Mouse (Mus musculus) hindbrain, embryonic 16.5 days (tissue): ENCODE measurements around the gene Rapgef3. TPM values are rescaled to one million over a fixed set of nuclear protein-coding genes. Genes with fewer than 3 reads are reported as not detected.

Experiments
- ATAC-seq: fragments of 200-750 bp; cut with Nextera tagmentation; 2 replicates; pipeline ENCODE4 v1.8.0; 2017; ENCODE audit warnings: moderate TSS enrichment, moderate library complexity
- H3K27ac ChIP-seq: fragments of 300-500 bp; sonication (generic); 2 replicates; pipeline ENCODE4 v1.5.1; 2014; ENCODE audit warnings: low read depth, mild to moderate bottlenecking, control low read depth, low read length, moderate library complexity
- H3K27me3 ChIP-seq: fragments of 300-500 bp; sonication (generic); replicated peaks from 2 replicates; pipeline ENCODE4 v1.6.1; 2014; ENCODE audit warnings: low read length; ENCODE audit not compliant: control insufficient read depth, insufficient read depth
- H3K36me3 ChIP-seq: fragments of 300-500 bp; sonication (generic); 2 replicates; pipeline ENCODE4 v1.6.1; 2014; ENCODE audit warnings: mild to moderate bottlenecking, low read length, moderate library complexity, mixed read lengths; ENCODE audit not compliant: control insufficient read depth, insufficient read depth
- H3K4me1 ChIP-seq: fragments of 300-500 bp; sonication (generic); 2 replicates; pipeline ENCODE4 v1.6.1; 2014; ENCODE audit warnings: low read depth, low read length; ENCODE audit not compliant: control insufficient read depth, insufficient read depth
- H3K4me2 ChIP-seq: fragments of 300-500 bp; sonication (generic); 2 replicates; pipeline ENCODE4 v1.6.1; 2014; ENCODE audit warnings: mild to moderate bottlenecking, low read length, control low read depth, moderate library complexity
- H3K4me3 ChIP-seq: fragments of 300-500 bp; sonication (generic); 2 replicates; pipeline ENCODE4 v1.5.1; 2014; ENCODE audit warnings: mild to moderate bottlenecking, low read length, control low read depth, moderate library complexity
- H3K9ac ChIP-seq: fragments of 300-500 bp; sonication (generic); 2 replicates; pipeline ENCODE4 v1.6.1; 2014; ENCODE audit warnings: low read depth, mild to moderate bottlenecking, control low read depth, low read length, moderate library complexity
- H3K9me3 ChIP-seq: fragments of 300-500 bp; sonication (generic); 2 replicates; pipeline ENCODE4 v1.6.1; 2014; ENCODE audit warnings: mild to moderate bottlenecking, low read length, moderate library complexity; ENCODE audit not compliant: control insufficient read depth
- WGBS: fragments of 180-500 bp; shearing (Covaris S2); extraction: QIAGEN DNeasy Blood & Tissue Kit; methylation state at CpG from one replicate; pipeline ENCODE4 v1.1.7; 2014; 5-methylcytosine and 5-hydroxymethylcytosine counted together
- polyA plus RNA-seq: library from polyadenylated mRNA; unstranded; fragments of >200 nt; fragmentation: Nextera tagmentation; extraction: Ambion mirVana; gene quantifications from 2 replicates; pipeline ENCODE4 v1.2.1, GENCODE M21; 2015

Gene Rapgef3
- polyA plus RNA-seq, 1 experiment from 2014 or later, result 18.4 TPM

DNA sequence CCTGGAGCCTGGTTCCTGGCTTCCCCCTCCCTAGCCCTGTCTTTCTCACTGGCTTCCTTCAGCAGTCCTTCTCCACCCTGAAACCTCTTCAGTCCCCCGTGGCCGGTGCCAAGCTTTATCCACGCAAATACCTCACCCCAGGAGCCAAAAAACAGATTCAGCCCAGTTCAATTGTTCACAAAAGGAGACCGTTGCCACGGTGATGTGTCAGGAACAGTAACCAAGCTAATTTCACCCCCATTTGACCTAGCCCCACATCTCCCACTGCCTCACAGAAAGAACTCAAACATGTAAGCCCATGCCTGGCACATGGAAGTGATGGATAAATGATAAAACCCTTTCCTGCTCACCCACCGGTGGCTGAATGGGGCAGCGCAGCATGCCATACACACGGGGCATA is 1.6 kb downstream of the Rapgef3 start:
- H3K27me3 ChIP-seq, result peaks cover 6% of the 10 kb centered on the region; the same call in 1 of the 2 replicates
- ATAC-seq, result peak; percentile 61
- H3K36me3 ChIP-seq, result no peaks in the 10 kb centered on the region
- peak overlapping the region; percentile 97 for H3K4me2 ChIP-seq
- peaks cover 27% of the 10 kb centered on the region for H3K4me1 ChIP-seq
- WGBS, result 6% methylated on average over 8 of the region's 8 CpGs
- H3K9ac ChIP-seq, result peak overlapping the region; percentile 71
- peak overlapping the region; percentile 53 for H3K4me3 ChIP-seq
- H3K27ac ChIP-seq, result peak overlapping the region; percentile 69
- no peaks in the 10 kb centered on the region for H3K9me3 ChIP-seq

DNA sequence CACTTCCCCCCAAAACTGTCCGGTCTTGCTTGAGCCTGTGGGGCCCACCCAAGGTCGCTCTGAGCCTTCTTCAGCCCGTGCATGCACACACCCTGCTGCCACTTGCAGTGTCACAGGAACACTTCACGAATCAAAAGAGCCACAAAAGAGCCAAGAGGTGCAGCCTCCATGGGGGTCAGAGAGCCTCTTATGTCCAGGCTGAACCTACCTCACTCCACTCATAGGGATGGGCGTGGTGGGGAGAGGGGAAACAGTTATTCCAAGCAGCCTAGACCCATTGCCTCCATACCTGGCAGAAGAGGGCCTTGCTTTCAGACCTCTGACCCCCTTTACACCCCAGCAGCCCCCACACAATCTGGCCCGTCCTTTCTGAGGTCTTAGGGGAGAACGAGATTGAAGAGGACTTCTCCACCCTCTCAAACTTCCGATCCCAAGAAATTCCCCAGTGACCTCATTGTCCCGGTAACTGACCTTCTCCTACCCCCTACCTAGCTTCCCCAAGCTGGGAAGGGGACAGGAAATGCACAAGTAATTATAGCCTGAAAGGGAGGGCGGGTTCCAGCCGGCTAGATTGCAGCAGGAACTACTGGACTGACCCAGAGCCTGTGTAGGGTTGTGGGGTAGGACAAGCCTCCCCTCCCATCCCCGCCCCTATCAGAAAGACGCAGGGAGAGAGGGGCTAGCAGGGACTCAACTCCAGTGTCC is 2.5 kb downstream of the Rapgef3 start:
- 35% methylated on average over 13 of the region's 13 CpGs for WGBS
- H3K27me3 ChIP-seq, result peaks cover 6% of the 10 kb centered on the region; the same call in 1 of the 2 replicates
- no peaks in the 10 kb centered on the region for H3K9me3 ChIP-seq
- ATAC-seq, result no peak
- no peak overlapping the region; the same call in 1 of the 2 replicates for H3K27ac ChIP-seq
- no peaks in the 10 kb centered on the region for H3K36me3 ChIP-seq
- peak overlapping the region; percentile 23; the same call in 1 of the 2 replicates for H3K9ac ChIP-seq
- H3K4me1 ChIP-seq, result peaks cover 27% of the 10 kb centered on the region
- H3K4me2 ChIP-seq, result peak overlapping the region; percentile 97
- H3K4me3 ChIP-seq, result peak overlapping the region; percentile 53; the same call in 1 of the 2 replicates

DNA sequence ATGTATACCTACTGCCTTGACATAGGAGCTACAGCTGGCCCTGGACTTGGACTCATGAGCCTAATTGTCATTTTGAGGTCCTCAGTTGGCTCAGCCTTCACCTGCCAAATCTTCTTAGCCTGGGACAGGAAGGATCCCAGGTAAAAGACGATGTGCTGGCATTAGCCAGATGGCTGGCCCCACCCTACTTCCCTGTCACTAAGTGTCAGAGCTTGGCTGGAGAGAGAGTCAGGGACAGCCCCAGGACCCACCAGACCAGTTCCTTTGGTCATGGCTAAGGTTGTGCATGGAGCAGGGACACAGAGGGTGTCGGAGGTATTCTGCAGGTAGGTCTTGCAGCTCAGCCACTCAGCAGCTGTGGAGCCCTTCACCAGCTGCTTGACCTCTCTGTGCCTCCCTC is 3.2 kb downstream of the Rapgef3 start:
- WGBS, result 77% methylated on average over 2 of the region's 2 CpGs
- H3K9me3 ChIP-seq, result no peaks in the 10 kb centered on the region
- H3K27me3 ChIP-seq, result peaks cover 3% of the 10 kb centered on the region; the same call in 1 of the 2 replicates
- H3K27ac ChIP-seq, result no peak overlapping the region
- H3K36me3 ChIP-seq, result 0 out of 2 replicates have a peak, but pooled peaks cover 2% of the 10 kb centered on the region
- H3K4me3 ChIP-seq, result no peak overlapping the region
- H3K4me1 ChIP-seq, result peaks cover 27% of the 10 kb centered on the region
- ATAC-seq, result no peak
- H3K4me2 ChIP-seq, result no peak overlapping the region
- H3K9ac ChIP-seq, result no peak overlapping the region

GRCm38 (mm10) chr15:97763256-97764049 is 4.3 kb downstream of the Rapgef3 start:
- no peak overlapping the region for H3K4me3 ChIP-seq
- no peak overlapping the region for H3K4me2 ChIP-seq
- H3K4me1 ChIP-seq, result peaks cover 27% of the 10 kb centered on the region
- peaks cover 8% of the 10 kb centered on the region; the same call in 1 of the 2 replicates for H3K36me3 ChIP-seq
- H3K9me3 ChIP-seq, result no peaks in the 10 kb centered on the region
- ATAC-seq, result no peak
- H3K27ac ChIP-seq, result no peak overlapping the region
- H3K9ac ChIP-seq, result no peak overlapping the region
- 64% methylated on average over 9 of the region's 9 CpGs for whole genome bisulfite sequencing
- H3K27me3 ChIP-seq, result no peaks in the 10 kb centered on the region

GRCm38 (mm10) chr15:97762733-97763132 is 5.0 kb downstream of the Rapgef3 start:
- peaks cover 20% of the 10 kb centered on the region for H3K4me1 ChIP-seq
- no peaks in the 10 kb centered on the region for H3K9me3 ChIP-seq
- H3K4me3 ChIP-seq, result no peak overlapping the region
- H3K36me3 ChIP-seq, result peaks cover 14% of the 10 kb centered on the region; the same call in 1 of the 2 replicates
- ATAC-seq, result no peak
- no peak overlapping the region for H3K9ac ChIP-seq
- WGBS, result 69% methylated on average over 9 of the region's 9 CpGs
- no peak overlapping the region for H3K4me2 ChIP-seq
- no peaks in the 10 kb centered on the region for H3K27me3 ChIP-seq
- no peak overlapping the region for H3K27ac ChIP-seq

DNA sequence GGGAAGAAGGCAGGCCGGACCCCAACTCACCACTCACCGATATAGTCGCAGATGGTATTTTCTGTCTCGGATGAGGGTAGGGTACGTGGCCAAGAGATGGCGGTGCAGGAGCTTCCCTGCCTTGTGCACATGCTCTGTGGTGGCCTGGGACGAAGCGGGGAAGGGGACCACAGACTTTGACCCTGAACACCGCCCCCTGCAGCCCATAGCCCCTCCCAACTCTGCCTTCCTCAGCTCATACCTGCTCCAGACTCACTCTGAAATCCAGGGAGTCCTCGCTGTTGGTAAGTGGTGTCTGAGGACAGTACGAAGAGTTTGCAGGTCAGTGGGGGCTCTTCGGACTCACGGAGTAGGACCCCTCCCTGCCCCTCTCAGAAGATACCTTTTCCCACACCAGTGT is 6.3 kb downstream of the Rapgef3 start:
- Histone ChIP-seq H3K4me3 (no peak overlapping the region), H3K4me2 (no peak overlapping the region), H3K9me3 (no peaks in the 10 kb centered on the region), H3K9ac (no peak overlapping the region), H3K27ac (no peak overlapping the region), H3K27me3 (no peaks in the 10 kb centered on the region), H3K36me3 (peaks cover 14% of the 10 kb centered on the region; the same call in 1 of the 2 replicates), H3K4me1 (peaks cover 9% of the 10 kb centered on the region)
- 58% methylated on average over 12 of the region's 13 CpGs for WGBS
- ATAC-seq, result no peak

- Histone ChIP-seq H3K9me3 (no peaks in the 10 kb centered on the region), H3K9ac (no peak overlapping the region), H3K27ac (no peak overlapping the region), H3K36me3 (peaks cover 14% of the 10 kb centered on the region; the same call in 1 of the 2 replicates), H3K27me3 (no peaks in the 10 kb centered on the region), H3K4me1 (peaks cover 7% of the 10 kb centered on the region), H3K4me2 (no peak overlapping the region), H3K4me3 (no peak overlapping the region)
- no peak for ATAC-seq
- WGBS, result 58% methylated on average over 5 of the region's 5 CpGs
These were observed 6.8 kb downstream of the Rapgef3 start for GRCm38 (mm10) chr15:97760952-97761351.

DNA sequence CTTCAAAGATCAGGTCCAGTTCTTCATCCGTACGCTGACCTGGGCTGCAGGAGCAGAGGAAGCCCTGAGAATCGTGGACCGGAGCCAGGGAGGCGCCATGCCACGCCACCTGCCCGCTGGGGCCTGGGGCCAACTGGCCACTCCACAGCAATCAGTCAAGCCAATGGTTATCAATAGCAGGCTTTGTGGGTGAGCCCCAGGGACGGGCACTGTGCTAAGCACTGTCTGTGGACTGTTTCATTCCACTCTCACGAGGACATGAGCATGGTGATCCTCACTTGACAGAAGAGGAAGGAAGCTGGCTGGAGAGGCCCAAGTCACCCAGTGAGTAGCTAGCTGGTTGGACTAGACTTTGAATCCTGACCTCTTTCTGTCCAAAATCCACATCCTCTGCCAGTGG is 7.8 kb downstream of the Rapgef3 start:
- 82% methylated on average over 9 of the region's 9 CpGs for WGBS
- no peak overlapping the region for H3K27ac ChIP-seq
- no peak overlapping the region for H3K9ac ChIP-seq
- H3K36me3 ChIP-seq, result peaks cover 14% of the 10 kb centered on the region; the same call in 1 of the 2 replicates
- H3K4me3 ChIP-seq, result no peak overlapping the region
- 0 out of 2 replicates have a peak, but pooled peaks have one; percentile 55 for ATAC-seq
- no peak overlapping the region for H3K4me2 ChIP-seq
- H3K4me1 ChIP-seq, result peaks cover 1% of the 10 kb centered on the region; the same call in 1 of the 2 replicates
- no peaks in the 10 kb centered on the region for H3K9me3 ChIP-seq
- no peaks in the 10 kb centered on the region; the same call in 1 of the 2 replicates for H3K27me3 ChIP-seq

GRCm38 (mm10) chr15:97755361-97755760 is 12.4 kb downstream of the Rapgef3 start:
- peaks cover 14% of the 10 kb centered on the region; the same call in 1 of the 2 replicates for H3K36me3 ChIP-seq
- H3K4me1 ChIP-seq, result peaks cover 4% of the 10 kb centered on the region
- H3K9ac ChIP-seq, result no peak overlapping the region
- no peak overlapping the region for H3K4me3 ChIP-seq
- H3K27me3 ChIP-seq, result no peaks in the 10 kb centered on the region; the same call in 1 of the 2 replicates
- no peak for ATAC-seq
- no peak overlapping the region for H3K4me2 ChIP-seq
- H3K27ac ChIP-seq, result no peak overlapping the region
- 35% methylated on average over 8 of the region's 8 CpGs for WGBS
- no peaks in the 10 kb centered on the region for H3K9me3 ChIP-seq
